9 mouse cellular contexts compared by ENCODE assay signal in the genomic region with DNA sequence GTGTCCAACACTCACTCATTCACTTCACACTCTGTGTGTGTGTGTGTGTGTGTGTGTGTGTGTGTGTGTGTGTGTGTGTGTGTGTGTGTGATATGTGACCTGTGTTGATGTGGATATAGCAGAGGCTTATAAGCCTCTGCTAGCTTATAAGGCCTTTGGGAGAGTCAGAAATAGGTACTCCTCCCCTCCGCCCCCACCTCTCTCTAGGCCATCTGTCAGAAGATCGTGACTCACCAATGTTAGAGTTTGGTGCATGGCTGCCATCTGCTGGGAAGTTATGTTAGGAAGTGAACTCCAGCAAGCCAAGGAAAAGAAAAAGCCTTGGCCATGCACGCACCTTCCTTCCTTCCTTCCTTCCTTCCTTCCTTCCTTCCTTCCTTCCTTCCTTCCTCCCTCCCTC. TPM values are rescaled to one million over a fixed set of nuclear protein-coding genes. Genes with fewer than 3 reads are reported as not detected.
DNase-seq lines count a peak whose midpoint lies in the region; ATAC-seq and TF ChIP-seq lines count a peak whose summit lies in the region.
"Had no signal": no experiment of that assay in that cellular context is flagged by ENCODE, and none has a peak within 500 bp of the region (broad histone marks: within the 10 kb centered on the region; RNA-seq: fewer than 3 reads in every experiment).

No protein-coding gene starts in this region.

- TF ChIP-seq CTCF in hindbrain, postnatal 0 days (IDR thresholded peaks at IDR 0.05; ENCODE audit: low read depth): peak; percentile 78

- H3K27ac ChIP-seq in intestine, embryonic 14.5 days (ENCODE audit: low read depth): no peak overlapping the region
- H3K27ac ChIP-seq in intestine, embryonic 16.5 days (ENCODE audit: low read length): no peak overlapping the region
- no peak overlapping the region for H3K27ac ChIP-seq in forebrain, embryonic 13.5 days
- H3K27ac ChIP-seq in hindbrain, postnatal 0 days: no peak overlapping the region
- H3K27ac ChIP-seq: liver, embryonic 15.5 days had no signal

- ATAC-seq in intestine, embryonic 14.5 days (replicated peaks; ENCODE audit: low FRiP score, low TSS enrichment, low read depth): 0 out of 2 replicates have a peak, but pooled peaks have one; percentile 33
- ATAC-seq in intestine, embryonic 16.5 days: no peak
- ATAC-seq in forebrain, embryonic 13.5 days: peak; percentile 67; the same call in 1 of the 2 replicates
- peak; percentile 85 for ATAC-seq in hindbrain, postnatal 0 days

- H3K4me1 ChIP-seq in intestine, embryonic 14.5 days (replicated peaks; ENCODE audit: control insufficient read depth, insufficient read depth, low read length): no peaks in the 10 kb centered on the region
- no peaks in the 10 kb centered on the region for H3K4me1 ChIP-seq in intestine, embryonic 16.5 days (ENCODE audit: control insufficient read depth, insufficient read depth, low read length)
- H3K4me1 ChIP-seq in forebrain, embryonic 13.5 days: no peaks in the 10 kb centered on the region
- no peaks in the 10 kb centered on the region for H3K4me1 ChIP-seq in hindbrain, postnatal 0 days (ENCODE audit: insufficient read depth, low read length)

- H3K36me3 ChIP-seq in intestine, embryonic 14.5 days (ENCODE audit: control insufficient read depth, insufficient read depth, low read length): 0 out of 2 replicates have a peak, but pooled peaks cover 16% of the 10 kb centered on the region
- H3K36me3 ChIP-seq in intestine, embryonic 16.5 days (ENCODE audit: control insufficient read depth, insufficient read depth, low read length): peaks cover 3% of the 10 kb centered on the region; the same call in 1 of the 2 replicates
- H3K36me3 ChIP-seq in forebrain, embryonic 13.5 days (ENCODE audit: poor library complexity, severe bottlenecking): peaks cover 35% of the 10 kb centered on the region
- H3K36me3 ChIP-seq in hindbrain, postnatal 0 days (ENCODE audit: insufficient read depth, low read length): peaks cover 15% of the 10 kb centered on the region; the same call in 1 of the 2 replicates

- H3K27me3 ChIP-seq in intestine, embryonic 14.5 days (replicated peaks; ENCODE audit: control insufficient read depth, insufficient read depth, low read length): no peaks in the 10 kb centered on the region
- H3K27me3 ChIP-seq in intestine, embryonic 16.5 days (replicated peaks; ENCODE audit: control insufficient read depth, insufficient read depth, low read length): peaks cover 2% of the 10 kb centered on the region; the same call in 1 of the 2 replicates
- H3K27me3 ChIP-seq in forebrain, embryonic 13.5 days: peaks cover 3% of the 10 kb centered on the region; the same call in 1 of the 2 replicates
- no peaks in the 10 kb centered on the region for H3K27me3 ChIP-seq in hindbrain, postnatal 0 days (ENCODE audit: insufficient read depth, low read length)

- H3K9ac ChIP-seq in intestine, embryonic 14.5 days (ENCODE audit: low read length): no peak overlapping the region
- H3K9ac ChIP-seq in intestine, embryonic 16.5 days (ENCODE audit: low read depth, low read length): no peak overlapping the region
- no peak overlapping the region for H3K9ac ChIP-seq in forebrain, embryonic 13.5 days
- H3K9ac ChIP-seq in hindbrain, postnatal 0 days (replicated peaks; ENCODE audit: low read length): no peak overlapping the region
- H3K9ac ChIP-seq: liver, embryonic 15.5 days had no signal

- WGBS in intestine, embryonic 14.5 days: 15% methylated on average over 3 of the region's 3 CpGs
- 4% methylated on average over 3 of the region's 3 CpGs for WGBS in intestine, embryonic 16.5 days
- WGBS in forebrain, embryonic 13.5 days: 19% methylated on average over 3 of the region's 3 CpGs
- 10% methylated on average over 3 of the region's 3 CpGs for WGBS in hindbrain, postnatal 0 days

- peak; percentile 73 for DNase-seq in intestine, embryonic 14.5 days (ENCODE audit: low spot score)
- DNase-seq in adrenal gland, postnatal 25 days: peak; percentile 56
- peak; percentile 94 for DNase-seq in hindbrain, postnatal 0 days (ENCODE audit: low spot score)
- peak; percentile 75 to 93 for DNase-seq in left cerebral cortex, adult 9 months (ENCODE audit: low spot score in 2 of 2)
- DNase-seq in naive thymus-derived CD4-positive, alpha-beta T cell, adult 2 months (ENCODE audit: low read depth): peak; percentile 91
- peak; percentile 36 to 58 for DNase-seq in thymus, adult 18-20 months

- H3K4me2 ChIP-seq in intestine, embryonic 14.5 days (ENCODE audit: low read length): no peak overlapping the region
- no peak overlapping the region for H3K4me2 ChIP-seq in intestine, embryonic 16.5 days (ENCODE audit: low read depth, low read length)
- no peak overlapping the region for H3K4me2 ChIP-seq in forebrain, embryonic 13.5 days
- no peak overlapping the region for H3K4me2 ChIP-seq in hindbrain, postnatal 0 days (ENCODE audit: low read depth, low read length)
- H3K4me2 ChIP-seq: liver, embryonic 15.5 days had no signal

- H3K4me3 ChIP-seq in intestine, embryonic 14.5 days (ENCODE audit: low read depth, low read length): no peak overlapping the region
- H3K4me3 ChIP-seq in intestine, embryonic 16.5 days (ENCODE audit: low read length): no peak overlapping the region
- no peak overlapping the region for H3K4me3 ChIP-seq in forebrain, embryonic 13.5 days
- H3K4me3 ChIP-seq in hindbrain, postnatal 0 days (ENCODE audit: low read length): no peak overlapping the region
- H3K4me3 ChIP-seq: liver, embryonic 15.5 days had no signal

- no peaks in the 10 kb centered on the region for H3K9me3 ChIP-seq in intestine, embryonic 14.5 days (ENCODE audit: control insufficient read depth, low read length)
- H3K9me3 ChIP-seq in intestine, embryonic 16.5 days (ENCODE audit: control insufficient read depth, low read length): no peaks in the 10 kb centered on the region
- no peaks in the 10 kb centered on the region for H3K9me3 ChIP-seq in forebrain, embryonic 13.5 days (replicated peaks)
- H3K9me3 ChIP-seq in hindbrain, postnatal 0 days (ENCODE audit: low read length): no peaks in the 10 kb centered on the region
- H3K9me3 ChIP-seq: liver, embryonic 15.5 days had no signal

RNA-seq across cellular contexts. Expression of a gene that starts 10.3 kb away (rescaled TPM):
- 2.3 and 3.2 TPM in 2 replicates for polyA plus RNA-seq in intestine, embryonic 14.5 days (2014; fragmentation: Nextera tagmentation; extraction: Ambion mirVana)
- polyA plus RNA-seq in intestine, embryonic 16.5 days (2015; fragmentation: Nextera tagmentation; extraction: Ambion mirVana): 2.6 TPM in 2 replicates
- total RNA-seq in adrenal gland, postnatal 25 days (2021): 1.2 and 2.1 TPM in 2 replicates
- 1.3 and 1.6 TPM in 2 replicates for polyA plus RNA-seq in forebrain, embryonic 13.5 days (2015; fragmentation: Nextera tagmentation; extraction: Ambion mirVana)
- 1.9 and 3.7 TPM in 2 replicates for total RNA-seq in hindbrain, postnatal 0 days (2014; rRNA removed)
- polyA plus RNA-seq in hindbrain, postnatal 0 days (2015; fragmentation: Nextera tagmentation; extraction: Ambion mirVana): 2.1 TPM in 2 replicates

RNA-seq across cellular contexts. Expression of a gene that starts 12.1 kb away (rescaled TPM):
- polyA plus RNA-seq in intestine, embryonic 14.5 days (2014; fragmentation: Nextera tagmentation; extraction: Ambion mirVana): 1.6 and 2.1 TPM in 2 replicates
- 2.4 and 3.1 TPM in 2 replicates for polyA plus RNA-seq in intestine, embryonic 16.5 days (2015; fragmentation: Nextera tagmentation; extraction: Ambion mirVana)
- total RNA-seq in adrenal gland, postnatal 25 days (2021): 2.6 TPM in 1 of 2 replicates, not detected in the other
- polyA plus RNA-seq in forebrain, embryonic 13.5 days (2015; fragmentation: Nextera tagmentation; extraction: Ambion mirVana): 0.88 TPM in 1 of 2 replicates, not detected in the other
- total RNA-seq in hindbrain, postnatal 0 days (2014; rRNA removed): not detected in 2 replicates
- polyA plus RNA-seq in hindbrain, postnatal 0 days (2015; fragmentation: Nextera tagmentation; extraction: Ambion mirVana): 0.84 and 1.0 TPM in 2 replicates

RNA-seq across cellular contexts. Expression of a gene that starts 13.5 kb away (rescaled TPM):
- polyA plus RNA-seq in intestine, embryonic 14.5 days (2014; fragmentation: Nextera tagmentation; extraction: Ambion mirVana): 37.9 and 43.0 TPM in 2 replicates
- 32.4 and 33.3 TPM in 2 replicates for polyA plus RNA-seq in intestine, embryonic 16.5 days (2015; fragmentation: Nextera tagmentation; extraction: Ambion mirVana)
- 19.6 and 29.9 TPM in 2 replicates for total RNA-seq in adrenal gland, postnatal 25 days (2021)
- 306 and 329 TPM in 2 replicates for polyA plus RNA-seq in forebrain, embryonic 13.5 days (2015; fragmentation: Nextera tagmentation; extraction: Ambion mirVana)
- total RNA-seq in hindbrain, postnatal 0 days (2014; rRNA removed): 840 and 852 TPM in 2 replicates
- 617 and 682 TPM in 2 replicates for polyA plus RNA-seq in hindbrain, postnatal 0 days (2015; fragmentation: Nextera tagmentation; extraction: Ambion mirVana)

RNA-seq across cellular contexts. Expression of a gene that starts 18.2 kb away (rescaled TPM):
- polyA plus RNA-seq in intestine, embryonic 14.5 days (2014; fragmentation: Nextera tagmentation; extraction: Ambion mirVana): 53.7 and 54.7 TPM in 2 replicates
- polyA plus RNA-seq in intestine, embryonic 16.5 days (2015; fragmentation: Nextera tagmentation; extraction: Ambion mirVana): 55.2 and 59.9 TPM in 2 replicates
- 14.9 and 15.0 TPM in 2 replicates for total RNA-seq in adrenal gland, postnatal 25 days (2021)
- polyA plus RNA-seq in forebrain, embryonic 13.5 days (2015; fragmentation: Nextera tagmentation; extraction: Ambion mirVana): 12.1 and 15.6 TPM in 2 replicates
- 37.3 and 59.9 TPM in 2 replicates for total RNA-seq in hindbrain, postnatal 0 days (2014; rRNA removed)
- polyA plus RNA-seq in hindbrain, postnatal 0 days (2015; fragmentation: Nextera tagmentation; extraction: Ambion mirVana): 50.3 and 56.1 TPM in 2 replicates

RNA-seq across cellular contexts. Expression of a gene that starts 25.7 kb away (rescaled TPM):
- polyA plus RNA-seq in intestine, embryonic 14.5 days (2014; fragmentation: Nextera tagmentation; extraction: Ambion mirVana): 0.13 and 2.9 TPM in 2 replicates
- polyA plus RNA-seq in intestine, embryonic 16.5 days (2015; fragmentation: Nextera tagmentation; extraction: Ambion mirVana): 1.0 and 1.1 TPM in 2 replicates
- not detected in 2 replicates for total RNA-seq in adrenal gland, postnatal 25 days (2021)
- 0.36 and 0.65 TPM in 2 replicates for polyA plus RNA-seq in forebrain, embryonic 13.5 days (2015; fragmentation: Nextera tagmentation; extraction: Ambion mirVana)
- total RNA-seq in hindbrain, postnatal 0 days (2014; rRNA removed): 10.7 and 14.7 TPM in 2 replicates
- 4.4 and 5.8 TPM in 2 replicates for polyA plus RNA-seq in hindbrain, postnatal 0 days (2015; fragmentation: Nextera tagmentation; extraction: Ambion mirVana)
